Mouse (Mus musculus): ENCODE measurements around the gene Thegl.
"Not testable (repeated sequence)": the region's sequence is repeated elsewhere in the genome, so short reads cannot be mapped to it uniquely, and the experiment has no call there.

Gene Thegl

DNA sequence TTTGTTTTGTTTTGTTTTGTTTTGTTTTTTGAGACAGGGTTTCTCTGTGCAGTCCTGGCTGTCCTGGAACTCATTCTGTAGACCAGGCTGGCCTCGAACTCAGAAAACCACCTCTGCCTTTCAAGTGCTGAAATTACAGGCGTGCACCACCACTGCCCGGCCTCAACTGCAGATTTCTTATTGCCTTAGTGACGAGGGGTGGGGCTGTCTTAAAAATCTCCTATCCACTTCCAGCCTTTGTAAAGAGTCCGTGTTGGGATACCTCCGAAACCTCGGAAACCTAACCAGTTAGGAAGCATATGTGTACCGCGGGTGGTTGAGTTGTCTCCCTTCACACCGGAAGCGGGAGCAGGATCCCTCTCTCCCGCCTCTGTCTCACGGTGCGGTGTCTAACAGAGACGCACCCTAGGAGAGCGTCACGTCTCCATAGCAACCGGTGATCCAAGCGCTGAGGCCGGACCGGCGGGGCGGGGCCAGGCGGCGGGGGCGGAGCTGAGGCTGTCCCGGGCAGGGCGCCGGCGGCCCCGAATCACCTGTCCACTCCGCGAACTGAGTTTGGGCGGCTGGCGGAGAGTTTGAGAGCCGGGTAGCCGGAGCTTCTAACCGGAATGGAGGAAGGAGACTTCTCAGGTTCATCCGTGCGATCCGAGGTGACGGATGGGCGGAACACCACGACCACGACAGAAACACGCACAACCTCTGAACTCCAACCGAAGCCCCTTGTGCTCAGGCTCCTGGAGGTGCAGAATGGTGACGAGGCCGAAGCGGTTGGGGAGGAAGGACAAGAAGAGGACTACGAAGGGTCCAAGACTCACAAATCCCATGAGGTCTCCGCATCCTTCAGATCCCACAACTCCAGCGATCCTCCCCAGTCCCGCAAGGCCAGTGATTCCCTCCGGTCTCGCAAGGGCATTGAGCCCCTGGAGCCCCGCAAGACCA is at the start of gene Thegl:
TSS of gene Thegl (plus strand) at position 480 of the 939 bp plus-strand sequence.
- DNase-seq: peak; percentile 64 to 72

DNA sequence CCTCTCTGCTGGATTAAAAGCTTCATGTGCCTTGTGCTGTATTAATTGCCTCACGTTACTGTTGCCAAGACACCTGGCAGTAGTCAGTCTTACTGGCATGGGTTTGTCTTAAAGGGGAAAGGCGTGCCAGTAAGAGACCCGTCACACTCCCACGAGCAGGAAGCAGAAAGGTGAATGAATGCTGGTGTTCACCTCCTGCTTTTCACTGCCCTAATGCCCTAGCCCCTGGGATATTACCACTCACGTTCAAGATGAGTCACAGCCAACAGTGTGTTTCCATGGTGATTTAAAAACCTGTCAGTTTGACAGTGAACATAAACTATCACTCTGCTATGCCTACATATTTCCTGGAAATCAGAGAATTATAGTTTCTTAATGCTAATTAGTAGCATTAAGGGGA is 46.6 kb upstream of the Thegl start:
- DNase-seq: no peak

DNA sequence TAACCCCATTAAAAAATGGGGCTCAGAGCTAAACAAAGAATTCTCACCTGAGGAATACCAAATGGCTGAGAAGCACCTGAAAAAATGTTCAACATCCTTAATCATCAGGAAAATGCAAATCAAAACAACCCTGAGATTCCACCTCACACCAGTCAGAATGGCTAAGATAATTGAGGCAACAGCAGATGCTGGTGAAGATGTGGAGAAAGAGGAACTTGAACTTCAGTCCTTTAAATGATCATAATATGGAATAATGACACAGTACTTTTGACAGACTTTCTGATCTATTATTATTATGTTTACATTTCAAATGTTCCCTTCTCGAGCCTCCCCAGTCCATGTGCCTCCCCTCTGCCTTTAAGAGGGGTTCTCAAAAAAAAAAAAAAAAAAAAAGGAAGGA is 44.7 kb upstream of the Thegl start:
- DNase-seq: not testable (repeated sequence)

DNA sequence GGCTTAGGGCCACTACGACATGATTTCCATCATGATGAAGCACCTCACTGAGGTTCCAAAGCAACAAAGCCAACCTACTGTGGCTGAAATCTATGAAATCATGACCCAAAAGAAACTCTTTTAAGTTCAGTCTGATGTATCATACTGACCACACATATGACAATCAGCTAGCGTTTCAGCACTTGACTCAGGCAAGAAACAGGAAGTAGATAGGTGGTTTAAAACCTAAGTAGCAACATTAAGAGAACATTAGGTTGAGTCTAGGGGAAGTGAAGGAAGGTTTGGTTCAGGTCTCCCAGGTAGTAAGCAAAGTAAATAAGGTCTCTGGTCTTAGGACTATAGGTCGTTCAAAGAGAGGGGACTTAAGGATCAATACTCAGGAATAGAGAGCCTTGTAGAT is 42.3 kb upstream of the Thegl start:
- DNase-seq: no peak

DNA sequence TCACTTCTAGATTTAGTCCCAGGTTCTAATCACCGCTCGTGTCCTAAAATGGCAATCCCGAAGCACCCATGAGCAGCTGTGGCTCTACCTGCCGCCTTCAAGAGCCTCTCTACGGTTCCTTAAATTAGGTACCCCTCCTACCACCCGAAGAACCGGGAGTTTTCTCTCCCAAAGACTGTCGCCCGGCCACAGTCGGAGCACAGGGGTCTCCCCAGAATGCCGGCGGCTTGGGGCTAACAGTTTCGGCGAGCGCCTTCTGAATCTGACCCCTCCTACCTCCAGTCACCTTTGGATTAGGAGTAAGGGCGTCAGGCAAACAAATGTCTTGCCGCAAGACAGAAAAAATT is 41.6 kb upstream of the Thegl start:
- no peak for DNase-seq

- DNase-seq: peak; percentile 81 to 84
Observed at GRCm38 (mm10) chr5:76974554-76975285, 41.1 kb upstream of the Thegl start, which contains the start of gene Srp72. TSS of gene Srp72 (plus strand) at chr5:76974683.

DNA sequence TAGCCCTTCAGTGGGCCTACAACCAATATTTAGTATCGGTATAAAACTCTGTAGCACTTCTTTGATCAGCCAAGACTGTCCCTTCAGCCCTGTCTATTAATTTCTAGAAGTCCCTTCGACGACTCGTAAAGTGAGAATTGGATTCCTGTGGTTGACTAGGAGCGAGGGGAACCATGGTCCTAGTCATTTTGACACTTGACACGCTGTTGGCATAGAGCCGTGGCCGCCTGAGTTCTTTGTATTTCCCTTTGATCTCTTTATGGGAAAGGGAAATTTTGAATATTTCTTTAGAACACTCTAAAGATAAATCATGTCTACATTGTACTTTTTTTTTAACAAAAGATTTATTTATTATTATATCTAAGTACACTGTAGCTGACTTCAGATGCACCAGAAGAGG is 40.1 kb upstream of the Thegl start:
- no peak for DNase-seq

GRCm38 (mm10) chr5:76984015-76984414 is 31.8 kb upstream of the Thegl start:
- no peak for DNase-seq

GRCm38 (mm10) chr5:76990789-76991188 is 25.0 kb upstream of the Thegl start:
- no peak for DNase-seq

- DNase-seq: no peak
Observed at GRCm38 (mm10) chr5:76993174-76993814, 22.5 kb upstream of the Thegl start.

DNA sequence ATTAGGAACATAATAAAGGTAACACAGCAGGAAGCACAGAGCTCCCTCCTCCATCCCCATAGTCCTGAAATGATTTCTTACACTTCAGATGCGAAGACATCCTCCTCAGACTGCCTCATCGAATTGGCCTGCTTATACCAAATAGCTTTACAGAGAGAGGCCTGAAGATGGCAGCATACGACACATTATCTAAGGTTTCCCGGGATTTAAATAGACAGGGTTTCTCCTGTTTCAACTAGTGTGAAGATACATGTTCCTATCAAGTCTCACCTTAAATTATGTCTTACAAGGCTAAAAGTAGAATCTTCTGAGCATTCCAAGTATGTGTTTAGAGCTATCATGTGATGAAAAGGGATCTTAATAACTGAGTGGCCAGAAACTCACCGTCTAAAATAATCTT is 17.4 kb upstream of the Thegl start:
- DNase-seq: no peak

GRCm38 (mm10) chr5:77001192-77001591 is 14.6 kb upstream of the Thegl start:
- DNase-seq: no peak

DNA sequence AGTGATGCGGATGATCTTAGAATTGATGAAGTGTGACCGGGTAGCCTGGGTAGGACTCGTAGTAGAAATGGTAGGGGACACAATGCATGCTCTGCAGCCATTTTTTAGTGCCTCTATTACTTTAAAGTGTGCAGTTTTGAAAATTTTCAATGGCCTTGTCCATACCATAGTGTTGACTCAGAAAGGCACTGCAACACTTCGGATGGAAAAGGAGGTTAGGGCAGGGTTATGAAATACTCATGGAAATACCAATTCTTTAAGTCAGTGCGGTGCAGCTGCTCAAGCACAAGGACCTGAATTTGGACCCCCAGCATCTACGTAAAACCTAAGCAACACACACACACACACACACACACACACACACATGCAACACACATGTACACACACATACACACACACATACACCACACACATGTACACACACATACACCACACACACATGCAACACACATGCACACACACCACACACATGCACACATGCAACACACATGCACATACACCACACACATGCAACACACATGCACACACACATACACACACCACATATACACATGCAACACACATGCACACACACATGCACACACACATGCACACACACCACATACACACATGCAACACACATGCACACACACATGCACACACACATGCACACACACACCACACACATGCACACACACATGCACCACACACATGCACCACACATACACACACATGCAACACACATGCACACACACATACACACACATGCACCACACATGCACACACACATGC is 11.6 kb upstream of the Thegl start, which contains the start of gene Arl9:
TSS of gene Arl9 (plus strand) at position 5 of the 771 bp plus-strand sequence.
- no peak for DNase-seq

DNA sequence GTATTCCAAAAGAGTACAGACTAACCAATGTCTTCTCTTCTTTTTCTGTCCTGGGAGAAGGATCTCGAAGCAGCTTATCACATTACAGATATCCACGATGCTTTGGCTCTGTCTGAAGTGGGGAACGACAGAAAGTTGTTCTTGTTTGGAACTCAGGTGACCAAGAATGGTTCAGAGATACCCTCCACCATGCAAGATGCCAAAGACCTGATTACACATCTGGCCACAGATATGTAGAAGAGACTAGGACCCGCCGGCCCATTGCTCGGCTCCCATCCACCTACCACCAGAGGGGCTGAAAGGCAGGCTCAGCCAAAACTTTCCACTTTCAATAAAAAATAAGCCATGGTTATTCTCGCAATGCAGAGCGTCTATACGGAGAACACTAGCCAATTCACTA is 5.5 kb upstream of the Thegl start:
- no peak for DNase-seq

- no peak for DNase-seq
Observed at GRCm38 (mm10) chr5:77011082-77011481, 4.7 kb upstream of the Thegl start.

DNA sequence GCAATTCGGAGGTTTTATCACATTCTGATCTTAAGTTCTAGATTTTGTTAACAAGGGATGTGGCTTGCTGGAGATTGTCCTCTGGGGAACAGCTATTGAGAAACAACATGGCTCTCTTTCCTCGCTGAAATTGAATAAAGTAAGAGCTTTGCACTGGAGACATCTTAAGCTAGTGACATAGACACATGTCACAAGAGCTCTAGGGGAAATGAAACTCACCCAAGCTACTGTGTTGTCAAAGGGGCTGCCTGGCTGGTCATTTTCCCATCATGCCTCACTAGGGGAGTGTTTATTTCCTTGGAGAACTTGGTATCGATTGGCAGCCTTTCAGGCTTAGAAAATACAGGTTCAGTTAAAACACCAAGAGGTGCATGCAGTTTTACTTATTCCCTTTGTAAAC is 2.7 kb upstream of the Thegl start:
- DNase-seq: no peak

DNA sequence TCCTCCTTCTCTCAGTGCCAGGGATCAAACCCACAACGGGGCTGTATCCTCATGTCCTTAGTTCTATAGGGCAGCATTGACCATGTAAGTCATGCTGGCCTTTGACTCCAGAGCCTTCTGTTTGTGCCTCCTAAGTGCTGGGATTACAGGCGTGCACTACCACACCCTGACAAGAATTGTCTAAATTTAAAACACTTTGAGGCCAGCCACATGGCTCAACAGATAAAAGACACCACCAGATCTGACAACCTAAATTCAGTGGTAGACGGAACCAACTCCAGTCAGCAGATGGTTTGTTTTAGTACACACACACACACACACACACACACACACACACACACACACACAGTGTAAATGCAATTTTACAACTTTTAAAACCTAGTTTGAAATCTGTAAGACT is 12.2 kb downstream of the Thegl start:
- no peak for DNase-seq

- DNase-seq: no peak
Observed at GRCm38 (mm10) chr5:77029735-77030134, 13.9 kb downstream of the Thegl start.

- not testable (repeated sequence) for DNase-seq
Observed at GRCm38 (mm10) chr5:77035101-77035500, 19.3 kb downstream of the Thegl start.

DNA sequence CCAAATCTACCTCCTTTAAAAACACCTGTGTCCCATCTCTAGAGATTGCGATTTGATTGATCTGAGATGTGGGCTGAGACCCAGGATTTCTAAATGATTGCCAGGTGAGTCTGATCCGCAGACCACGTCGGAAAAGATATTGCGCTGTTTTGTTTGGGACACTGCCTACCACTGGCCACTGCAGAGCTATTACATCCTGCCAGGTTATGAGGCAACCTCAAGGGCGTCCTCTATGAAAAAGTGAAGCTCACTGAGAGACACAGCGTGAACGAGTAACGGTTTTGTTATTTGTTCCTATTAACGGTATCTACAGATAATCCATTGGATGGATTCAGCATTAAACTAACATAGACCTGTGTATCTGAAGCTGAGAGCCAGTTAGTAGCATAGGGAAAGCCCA is 22.6 kb downstream of the Thegl start:
- no peak for DNase-seq

- DNase-seq: no peak
Observed at GRCm38 (mm10) chr5:77039391-77039790, 23.6 kb downstream of the Thegl start.

DNA sequence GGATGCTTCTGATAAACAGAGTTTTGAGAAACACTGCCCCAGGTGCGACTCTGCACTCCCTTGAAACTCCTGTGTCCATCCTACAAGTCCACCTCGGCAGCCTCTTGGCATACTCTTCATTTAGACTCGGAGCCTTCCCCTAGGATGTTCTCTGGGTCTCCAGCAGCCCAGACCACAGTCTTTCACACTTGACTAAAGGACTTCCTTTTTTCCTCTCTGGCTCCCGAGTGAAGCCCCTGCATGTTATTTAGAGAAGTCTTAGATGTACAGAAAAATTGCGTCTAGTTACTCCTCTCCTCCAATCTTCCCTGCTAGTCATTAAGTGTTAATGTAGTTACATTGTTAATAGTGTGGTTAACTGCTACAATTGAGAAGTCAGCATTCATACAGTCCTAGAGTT is 28.5 kb downstream of the Thegl start:
- DNase-seq: no peak

DNA sequence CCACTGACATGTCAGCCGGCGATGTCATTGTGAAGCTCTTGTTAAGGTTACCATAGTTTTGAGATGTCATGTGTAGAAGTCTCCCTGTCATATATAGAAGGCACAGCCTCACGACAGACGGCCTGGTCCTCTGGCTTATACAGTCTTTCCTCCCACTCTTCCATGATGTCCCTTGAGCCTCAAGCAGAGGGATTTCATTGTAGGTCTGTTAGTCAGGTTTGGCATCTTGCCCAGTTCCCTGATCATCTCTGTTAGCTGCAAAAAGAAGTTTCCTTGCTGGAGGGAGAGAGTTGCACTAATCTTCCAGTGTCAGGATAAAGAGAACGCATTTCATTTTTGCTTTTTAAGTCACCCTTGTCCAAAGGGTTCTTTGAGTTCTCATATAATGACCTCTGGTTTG is 36.8 kb downstream of the Thegl start:
- no peak for DNase-seq

Data from cerebellum, adult 18-20 months (tissue).